Mouse (Mus musculus) kidney, embryonic 15.5 days (tissue): ENCODE results near the gene Npw. TPM values are rescaled to one million over a fixed set of nuclear protein-coding genes. Genes with fewer than 3 reads are reported as not detected.
A peak's percentile ranks its signal among the peaks of the same experiment; 100 is the strongest.

ENCODE experiments used
- ATAC-seq: fragments of 200-750 bp; cut with Nextera tagmentation; replicated peaks from 2 replicates; pipeline ENCODE4 v1.8.0; 2017; ENCODE audit warnings: moderate TSS enrichment; ENCODE audit not compliant: low FRiP score
- H3K27ac ChIP-seq: fragments of 300-500 bp; sonication (generic); 2 replicates; pipeline ENCODE4 v1.5.1; 2015; ENCODE audit warnings: mild to moderate bottlenecking, inconsistent platforms
- H3K27me3 ChIP-seq: fragments of 300-500 bp; sonication (generic); 2 replicates; pipeline ENCODE4 v1.6.1; 2015; ENCODE audit warnings: inconsistent platforms
- H3K36me3 ChIP-seq: fragments of 300-500 bp; sonication (generic); 2 replicates; pipeline ENCODE4 v1.6.1; 2015; ENCODE audit warnings: inconsistent platforms
- H3K4me1 ChIP-seq: fragments of 300-500 bp; sonication (generic); 2 replicates; pipeline ENCODE4 v1.6.1; 2015; ENCODE audit warnings: inconsistent platforms
- H3K4me2 ChIP-seq: fragments of 300-500 bp; sonication (generic); 2 replicates; pipeline ENCODE4 v1.6.1; 2015; ENCODE audit warnings: moderate library complexity, mild to moderate bottlenecking, inconsistent platforms
- H3K4me3 ChIP-seq: fragments of 300-500 bp; sonication (generic); replicated peaks from 2 replicates; pipeline ENCODE4 v1.5.1; 2015; ENCODE audit warnings: mild to moderate bottlenecking, inconsistent platforms
- H3K9ac ChIP-seq: fragments of 300-500 bp; sonication (generic); 2 replicates; pipeline ENCODE4 v1.6.1; 2015; ENCODE audit warnings: mild to moderate bottlenecking, inconsistent platforms
- H3K9me3 ChIP-seq: fragments of 300-500 bp; sonication (generic); replicated peaks from 2 replicates; pipeline ENCODE4 v1.6.1; 2016; ENCODE audit warnings: inconsistent platforms
- WGBS: fragments of 180-500 bp; shearing (Covaris S2); methylation state at CpG from one replicate; pipeline ENCODE4 v1.1.7; 2015; ENCODE audit warnings: mixed read lengths; 5-methylcytosine and 5-hydroxymethylcytosine counted together
- polyA plus RNA-seq: library from polyadenylated mRNA; unstranded; fragments of >200 nt; fragmentation: Nextera tagmentation; extraction: Ambion mirVana; gene quantifications from 2 replicates; pipeline ENCODE4 v1.2.1, GENCODE M21; 2015

Npw gene
- polyA plus RNA-seq, 1 experiment from 2014 or later: 0.43 TPM

DNA sequence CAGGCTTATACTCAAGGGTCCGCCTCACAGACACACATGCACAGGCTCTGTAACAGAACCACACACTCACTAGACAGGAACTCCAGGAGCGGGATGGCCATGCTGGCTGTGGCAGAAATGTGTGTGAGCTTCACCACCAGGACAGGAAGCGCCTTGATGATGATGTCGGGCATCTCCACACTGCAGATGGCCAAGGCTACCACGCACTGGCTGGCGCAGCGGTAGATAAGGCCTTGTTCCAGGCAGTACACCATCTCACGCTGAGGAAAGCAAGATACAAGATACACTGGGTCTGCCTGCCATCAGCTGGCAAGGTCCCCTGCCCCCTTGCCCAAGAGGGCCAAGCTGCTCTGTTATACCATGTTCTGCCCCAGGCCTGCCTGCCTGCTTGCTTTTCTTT, 49.4 kb downstream of the Npw start:
- H3K4me3 ChIP-seq: no peak overlapping the region
- ATAC-seq: 0 out of 2 replicates have a peak, but pooled peaks have one; percentile 46
- no peak overlapping the region for H3K4me2 ChIP-seq
- H3K4me1 ChIP-seq: no peaks in the 10 kb centered on the region
- H3K9ac ChIP-seq: no peak overlapping the region
- H3K27ac ChIP-seq: no peak overlapping the region
- H3K27me3 ChIP-seq: no peaks in the 10 kb centered on the region
- whole genome bisulfite sequencing: 96% methylated on average over 8 of the region's 8 CpGs
- H3K9me3 ChIP-seq: no peaks in the 10 kb centered on the region
- H3K36me3 ChIP-seq: peaks cover 68% of the 10 kb centered on the region

GRCm38 (mm10) chr17:24608370-24608769, 49.9 kb downstream of the Npw start:
- H3K27me3 ChIP-seq: no peaks in the 10 kb centered on the region
- H3K36me3 ChIP-seq: peaks cover 68% of the 10 kb centered on the region
- no peaks in the 10 kb centered on the region for H3K9me3 ChIP-seq
- 94% methylated on average over 4 of the region's 4 CpGs for WGBS
- no peak overlapping the region for H3K4me2 ChIP-seq
- H3K4me1 ChIP-seq: no peaks in the 10 kb centered on the region
- no peak for ATAC-seq
- no peak overlapping the region for H3K9ac ChIP-seq
- no peak overlapping the region for H3K27ac ChIP-seq
- no peak overlapping the region for H3K4me3 ChIP-seq

Other genes starting within 250 kb of the Npw start
- 293 and 318 TPM in 2 replicates for gene Rnps1, start 243.9 kb downstream of the Npw start, polyA plus RNA-seq
- gene Eci1, start 231.8 kb downstream of the Npw start, polyA plus RNA-seq: 115 and 117 TPM in 2 replicates
- 2.4 and 3.2 TPM in 2 replicates for gene Dnase1l2, start 215.4 kb downstream of the Npw start, polyA plus RNA-seq
- gene E4f1, start 188.1 kb downstream of the Npw start, polyA plus RNA-seq: 29.9 and 36.7 TPM in 2 replicates
- gene Pgp, start 188.1 kb downstream of the Npw start, polyA plus RNA-seq: 49.9 and 53.3 TPM in 2 replicates
- gene Bricd5, start 184.6 kb downstream of the Npw start, polyA plus RNA-seq: 0.39 and 0.58 TPM in 2 replicates
- gene Mlst8, start 179.4 kb downstream of the Npw start, polyA plus RNA-seq: 29.0 and 36.1 TPM in 2 replicates
- gene Caskin1, start 169.9 kb downstream of the Npw start, polyA plus RNA-seq: 1.8 and 2.3 TPM in 2 replicates
- 85.8 and 96.1 TPM in 2 replicates for gene Traf7, start 130.5 kb downstream of the Npw start, polyA plus RNA-seq
- 2.8 TPM in 2 replicates for gene Rab26, start 124.2 kb downstream of the Npw start, polyA plus RNA-seq
- 21.3 and 21.9 TPM in 2 replicates for gene Pkd1, start 108.6 kb downstream of the Npw start, polyA plus RNA-seq
- 60.8 and 71.0 TPM in 2 replicates for gene Tsc2, start 25.8 kb downstream of the Npw start, polyA plus RNA-seq
- 20.0 and 20.6 TPM in 2 replicates for gene Nthl1, start 25.8 kb downstream of the Npw start, polyA plus RNA-seq
- 101 and 106 TPM in 2 replicates for gene Slc9a3r2, start 8.1 kb downstream of the Npw start, polyA plus RNA-seq
- 23.9 and 27.6 TPM in 2 replicates for gene Zfp598, start 11.2 kb upstream of the Npw start, polyA plus RNA-seq
- 2.4 and 4.6 TPM in 2 replicates for gene Syngr3, start 31.5 kb upstream of the Npw start, polyA plus RNA-seq
- gene Gfer, start 37.7 kb upstream of the Npw start, polyA plus RNA-seq: 45.6 and 49.5 TPM in 2 replicates
- 1.5 and 3.4 TPM in 2 replicates for gene Noxo1, start 37.8 kb upstream of the Npw start, polyA plus RNA-seq
- gene Tbl3, start 49.2 kb upstream of the Npw start, polyA plus RNA-seq: 85.0 and 94.5 TPM in 2 replicates
- gene Rnf151, start 59.6 kb upstream of the Npw start, polyA plus RNA-seq: 0.18 TPM in 1 of 2 replicates, not detected in the other
- gene Rps2, start 59.7 kb upstream of the Npw start, polyA plus RNA-seq: 1,520 and 1,607 TPM in 2 replicates
- 237 and 238 TPM in 2 replicates for gene Ndufb10, start 66.0 kb upstream of the Npw start, polyA plus RNA-seq
- not detected in 2 replicates for gene Rpl3l, start 69.4 kb upstream of the Npw start, polyA plus RNA-seq
- gene Msrb1, start 78.2 kb upstream of the Npw start, polyA plus RNA-seq: 29.9 and 31.8 TPM in 2 replicates
- gene Hs3st6, start 94.5 kb upstream of the Npw start, polyA plus RNA-seq: 26.0 and 28.4 TPM in 2 replicates
- 0.13 TPM in 1 of 2 replicates, not detected in the other for gene Meiob, start 145.8 kb upstream of the Npw start, polyA plus RNA-seq
- gene Hagh, start 181.7 kb upstream of the Npw start, polyA plus RNA-seq: 52.3 and 53.4 TPM in 2 replicates
- gene Fahd1, start 191.9 kb upstream of the Npw start, polyA plus RNA-seq: 39.3 and 40.8 TPM in 2 replicates
- gene Igfals, start 207.5 kb upstream of the Npw start, polyA plus RNA-seq: 1.7 and 2.1 TPM in 2 replicates
- 54.2 and 57.8 TPM in 2 replicates for gene Nubp2, start 227.9 kb upstream of the Npw start, polyA plus RNA-seq
- gene Spsb3, start 228.2 kb upstream of the Npw start, polyA plus RNA-seq: 40.6 and 43.7 TPM in 2 replicates
- 31.5 and 33.1 TPM in 2 replicates for gene Eme2, start 236.6 kb upstream of the Npw start, polyA plus RNA-seq
- 94.0 and 105 TPM in 2 replicates for gene Mrps34, start 236.7 kb upstream of the Npw start, polyA plus RNA-seq
- gene Nme3, start 238.0 kb upstream of the Npw start, polyA plus RNA-seq: 77.2 and 80.0 TPM in 2 replicates